Mouse (Mus musculus) frontal cortex, postnatal 14 days (tissue): ENCODE measurements around the gene Aanat.
"Not testable (repeated sequence)": the region's sequence is repeated elsewhere in the genome, so short reads cannot be mapped to it uniquely, and the experiment has no call there.

Source experiments
- DNase-seq, 2 experiments: peaks; one replicate each; pipeline ENCODE4 v3.0.0; 2022; ENCODE audit warnings: low spot score in 2 of 2

The Aanat gene

DNA sequence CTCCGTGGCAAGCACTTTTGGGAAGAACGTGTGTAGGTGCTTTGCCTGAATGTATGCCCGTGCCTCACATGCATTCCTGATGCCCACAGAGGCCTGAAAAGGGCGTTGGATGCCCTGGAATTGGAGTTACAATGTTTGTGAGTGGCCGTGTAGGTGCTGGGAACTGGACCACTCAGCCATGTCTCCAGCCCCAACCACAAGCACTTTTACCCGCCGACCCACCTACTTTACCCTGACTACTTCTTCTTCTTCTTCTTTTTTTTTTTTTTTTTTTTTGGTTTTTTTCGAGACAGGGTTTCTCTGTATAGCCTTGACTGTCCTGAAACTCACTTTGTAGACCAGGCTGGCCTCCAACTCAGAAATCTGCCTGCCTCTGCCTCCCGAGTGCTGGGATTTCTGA is 24.9 kb downstream of the Aanat start:
- DNase-seq = not testable (repeated sequence)

DNA sequence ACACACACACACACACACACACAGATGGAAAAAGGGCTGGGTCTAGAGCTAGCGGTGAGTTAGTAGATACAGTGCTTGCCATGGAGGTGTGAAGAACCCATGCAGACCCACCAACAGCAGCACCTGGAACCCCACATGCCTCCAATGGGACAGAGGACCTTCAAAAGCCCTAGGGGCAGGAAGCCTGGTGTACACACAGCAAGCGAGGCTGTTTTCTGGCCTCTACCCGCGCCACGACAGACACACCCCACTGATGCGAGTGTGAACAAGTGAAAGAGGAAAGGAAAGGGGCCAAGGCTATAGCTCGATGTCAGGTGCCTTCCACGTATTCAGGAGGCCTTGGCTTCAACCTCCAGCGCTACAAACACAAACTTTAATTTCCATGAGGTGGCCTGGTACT is 25.7 kb downstream of the Aanat start:
- DNase-seq = no peak

DNA sequence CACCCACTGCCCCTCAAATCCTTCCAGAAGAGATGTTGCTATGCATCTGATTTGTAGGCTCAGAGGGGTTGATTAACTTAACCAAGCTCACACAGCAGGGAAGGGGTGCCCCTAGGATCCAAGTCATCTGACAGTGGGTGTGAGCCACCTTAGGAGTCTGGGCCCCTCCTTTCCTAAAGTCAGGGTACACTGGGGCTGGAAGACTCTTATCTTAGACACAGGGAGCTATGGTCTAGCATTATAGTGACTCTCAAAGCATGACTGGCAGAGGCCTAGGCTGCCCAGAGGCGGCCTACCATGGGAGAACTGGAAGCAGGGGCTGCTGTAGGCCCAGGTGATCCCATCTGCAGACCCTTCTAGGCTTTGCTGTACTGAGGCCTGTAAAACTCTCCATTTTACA is 26.3 kb downstream of the Aanat start:
- no peak for DNase-seq

DNA sequence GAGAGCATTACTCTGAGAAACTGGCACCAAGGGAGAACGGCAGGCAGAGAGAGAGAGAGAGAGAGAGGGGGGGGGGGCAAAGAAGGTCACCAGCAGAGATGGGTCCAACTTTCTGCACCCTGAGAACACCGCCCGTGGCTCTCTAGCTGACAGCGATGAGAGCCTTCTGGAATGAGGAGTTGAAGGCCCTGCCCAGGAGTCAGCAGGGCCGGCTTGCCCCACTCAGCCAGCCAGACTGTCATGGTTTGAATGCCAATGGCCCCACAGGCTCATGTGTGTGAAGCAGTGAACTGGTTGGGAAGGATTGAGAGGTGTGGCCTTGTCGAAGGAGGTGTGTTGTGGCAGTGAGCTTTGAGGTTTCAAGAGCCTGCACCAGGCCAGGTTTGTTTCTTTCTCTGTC is 27.0 kb downstream of the Aanat start:
- DNase-seq = no peak

DNA sequence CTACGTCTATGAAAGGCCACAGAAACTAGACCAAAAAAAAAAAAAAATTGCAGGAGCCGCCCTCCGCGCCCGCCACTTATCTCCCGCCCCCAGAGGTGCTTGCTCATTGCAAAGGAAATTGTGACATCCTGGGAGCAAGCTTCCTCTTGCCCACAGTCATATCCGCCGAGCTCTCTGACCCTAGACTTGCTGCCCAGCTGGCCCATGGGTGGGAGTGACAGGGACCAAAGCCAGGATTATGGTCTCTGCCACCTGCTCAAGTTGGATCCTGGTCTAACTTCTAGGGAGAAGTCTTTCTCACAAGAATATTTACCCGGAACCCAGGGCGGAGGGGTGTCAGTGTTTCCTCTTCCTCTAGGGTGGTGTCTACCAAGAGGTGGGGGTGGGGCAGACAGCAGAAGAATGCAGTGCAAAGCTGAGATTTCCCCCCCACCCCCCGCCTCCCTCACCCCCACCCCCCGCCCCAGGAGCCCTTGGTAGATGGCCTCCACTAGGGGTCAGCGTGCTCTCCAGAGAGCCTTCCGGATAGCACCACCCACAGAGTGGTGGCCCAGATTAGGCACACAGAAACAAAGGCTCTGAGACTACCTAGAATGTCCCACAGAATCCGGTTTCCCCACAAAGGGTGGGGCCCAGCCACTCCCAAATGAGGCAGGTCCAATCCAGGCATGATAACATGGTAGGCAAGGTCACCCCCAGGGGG is 29.7 kb downstream of the Aanat start:
- no peak for DNase-seq

DNA sequence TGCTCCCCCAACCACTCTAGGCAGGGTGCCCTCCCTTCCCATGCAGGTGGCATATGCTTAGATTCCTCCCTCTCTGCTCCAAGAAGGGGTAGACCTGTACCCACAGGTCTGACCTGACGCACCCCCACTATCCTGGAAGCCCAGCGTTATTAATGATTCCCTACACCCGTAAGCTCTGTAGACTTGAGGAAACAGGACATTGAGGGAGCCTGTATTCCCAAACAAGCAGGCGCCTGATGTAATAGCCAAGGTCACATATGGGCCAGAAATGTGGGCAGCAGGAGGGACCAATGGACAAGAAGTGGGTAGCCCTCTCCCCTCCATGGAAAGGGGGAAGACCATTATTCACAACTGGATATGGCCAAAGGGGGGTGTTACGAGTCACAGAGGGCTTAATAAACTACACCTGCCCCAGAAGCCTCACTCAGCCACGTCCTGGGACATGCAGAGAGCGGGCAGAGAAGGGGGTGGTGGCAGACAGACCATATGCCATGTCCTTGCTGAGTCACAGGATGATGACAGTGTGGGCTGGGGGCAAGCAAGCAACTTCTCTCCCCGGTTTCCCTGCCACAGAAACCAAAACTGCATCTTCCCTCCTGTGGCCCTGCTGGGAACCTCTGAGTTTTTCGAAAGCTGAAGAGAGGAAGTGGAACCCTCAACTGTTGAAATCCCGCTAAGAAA is 30.3 kb downstream of the Aanat start:
- no peak for DNase-seq

DNA sequence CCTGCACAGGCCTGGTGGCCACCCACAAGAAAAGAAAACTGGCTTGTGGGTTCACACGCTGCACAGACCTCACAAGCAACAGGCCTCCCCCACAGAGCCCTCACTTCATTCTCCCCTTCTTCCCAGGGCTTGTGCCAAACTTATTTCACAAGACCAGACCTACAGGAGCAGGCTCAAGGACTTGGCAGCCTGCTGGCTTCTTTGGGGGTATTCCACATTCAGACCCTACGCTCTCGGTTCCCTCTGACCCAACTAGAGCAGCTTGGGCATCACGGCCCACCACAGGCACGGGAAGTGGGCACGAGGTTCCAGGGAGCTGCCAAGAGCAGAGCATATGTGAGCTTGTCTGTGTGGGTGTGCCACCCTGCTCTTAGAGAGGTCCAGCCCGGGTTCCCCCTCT is 31.4 kb downstream of the Aanat start:
- no peak for DNase-seq

DNA sequence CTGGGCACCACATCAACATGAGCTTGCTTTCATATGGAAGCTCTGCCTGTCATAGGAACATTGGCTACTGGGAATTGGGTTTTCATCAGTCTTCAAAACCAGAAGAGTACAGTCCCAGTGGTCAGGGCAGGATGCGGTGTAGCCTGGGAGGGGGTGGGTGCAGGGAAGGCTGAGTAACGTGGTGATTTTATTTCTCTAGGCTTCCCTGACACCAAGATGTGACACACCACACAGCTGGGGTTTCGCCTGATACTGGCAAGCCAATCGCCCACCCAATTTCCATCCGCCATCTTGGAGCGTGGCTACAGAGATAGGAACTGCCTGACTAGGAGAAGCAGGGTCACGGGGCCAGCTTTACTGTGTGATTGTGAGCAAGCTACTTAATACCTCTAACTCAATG is 32.4 kb downstream of the Aanat start:
- no peak for DNase-seq

DNA sequence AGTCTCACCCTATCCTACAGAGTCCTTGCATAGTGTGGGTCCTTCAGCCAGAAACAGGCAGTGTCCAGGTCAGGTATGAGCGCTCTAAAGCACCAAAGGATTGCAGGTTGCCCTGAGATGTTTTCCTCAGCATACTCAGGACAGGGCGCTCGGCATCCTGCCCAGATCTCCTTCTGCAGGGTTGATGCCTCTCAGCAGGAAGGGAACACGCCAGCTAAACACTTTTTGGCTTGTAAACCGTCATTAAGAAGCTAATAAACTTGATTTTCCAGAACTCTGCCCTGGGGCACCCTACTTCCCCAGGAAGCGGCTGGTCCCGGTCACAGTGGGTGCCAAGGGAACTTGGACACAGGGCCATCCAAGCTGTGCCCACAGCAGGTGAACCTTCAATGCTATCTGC is 32.9 kb downstream of the Aanat start:
- DNase-seq = no peak

DNA sequence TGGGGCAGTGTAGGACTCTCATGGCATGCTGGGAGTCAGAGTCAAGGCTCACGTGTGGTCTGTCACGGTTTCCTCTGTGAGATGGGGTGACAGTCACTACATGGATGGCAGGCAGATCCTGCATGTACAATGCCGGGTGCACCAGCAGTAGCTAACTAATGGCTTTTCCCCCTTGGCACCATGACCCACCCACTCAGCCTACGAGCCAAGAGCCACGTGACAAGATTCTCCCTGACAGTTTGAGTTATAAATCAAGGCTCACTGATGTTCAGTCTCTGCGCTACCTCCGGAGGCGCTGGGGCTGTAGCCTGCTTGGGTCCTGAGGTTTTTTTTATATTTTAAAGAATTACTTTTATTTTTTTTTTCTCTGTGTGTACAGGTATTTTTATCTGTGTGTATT is 33.3 kb downstream of the Aanat start:
- DNase-seq = no peak

DNA sequence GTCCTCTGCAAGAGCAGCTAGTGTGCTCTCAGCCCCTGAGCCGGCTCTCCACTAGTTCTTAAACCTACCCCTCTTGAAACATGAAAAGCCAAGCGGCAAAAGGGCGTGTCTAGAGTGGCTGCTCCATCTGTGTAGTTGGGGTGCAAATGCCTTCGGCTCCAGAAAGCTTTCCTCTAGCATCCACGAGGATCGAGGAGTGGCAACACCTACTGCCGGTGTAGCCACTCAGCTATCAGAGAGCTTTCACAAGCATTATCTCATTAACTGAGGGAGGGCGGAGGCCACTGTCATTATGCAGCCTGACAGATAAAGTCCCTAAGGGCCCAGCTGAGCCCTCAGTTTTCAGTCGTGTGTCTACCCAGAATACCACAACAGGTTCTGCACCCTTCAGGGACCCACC is 33.8 kb downstream of the Aanat start:
- DNase-seq = no peak

DNA sequence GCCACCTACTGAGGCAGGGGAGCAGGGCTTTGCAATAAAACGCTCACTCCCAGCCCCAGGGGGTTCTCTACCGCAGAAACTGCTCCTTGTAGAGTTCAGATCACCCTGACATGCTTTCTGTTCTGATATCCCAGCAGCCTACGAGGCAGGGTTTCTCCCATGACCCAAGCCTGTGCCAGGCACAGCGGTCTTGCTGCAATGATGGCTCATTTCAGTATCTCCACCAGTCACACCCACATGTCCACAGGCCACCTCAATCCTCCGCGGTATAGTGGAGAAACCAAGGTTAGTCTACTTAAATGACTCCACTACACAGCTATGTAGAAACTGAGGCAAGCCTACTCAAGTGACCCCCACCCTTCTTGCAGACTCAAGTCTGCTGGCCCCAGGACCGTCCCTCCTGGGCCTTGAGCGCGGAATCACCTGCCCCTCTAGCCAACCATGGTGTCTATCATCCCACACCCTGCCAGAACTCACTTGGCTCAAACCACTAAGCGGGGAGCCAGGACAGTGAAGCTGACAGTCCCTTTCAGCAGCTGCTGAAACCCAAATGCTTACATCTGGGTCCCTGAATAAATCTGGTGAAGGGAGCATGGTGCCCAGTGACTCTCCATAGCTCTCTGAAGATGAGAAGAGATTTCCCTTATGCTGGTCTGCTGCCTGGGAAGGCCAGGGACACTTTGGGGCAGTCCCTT is 34.5 kb downstream of the Aanat start:
- no peak for DNase-seq

DNA sequence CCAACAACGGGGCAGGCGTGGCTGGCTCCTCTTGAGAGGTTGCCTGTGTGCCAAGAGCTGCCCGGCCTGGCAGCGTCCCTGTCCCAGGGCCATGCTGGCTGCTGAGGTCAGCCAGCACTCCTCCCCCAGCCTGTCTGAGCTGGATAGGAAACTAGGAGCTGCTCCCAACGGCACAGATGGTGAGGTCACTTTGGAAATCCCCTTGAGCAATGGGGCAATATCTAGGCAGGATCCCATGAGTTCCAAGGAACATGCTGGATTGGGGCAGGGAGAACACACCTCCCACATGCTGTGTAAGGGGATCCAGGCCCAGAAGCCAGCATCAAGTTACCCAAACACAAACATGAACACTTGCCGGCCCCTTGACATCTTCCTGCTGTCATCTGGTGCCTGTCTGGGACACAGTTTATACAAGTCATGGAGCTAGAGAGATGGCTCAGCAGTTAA is 35.0 kb downstream of the Aanat start:
- no peak for DNase-seq

DNA sequence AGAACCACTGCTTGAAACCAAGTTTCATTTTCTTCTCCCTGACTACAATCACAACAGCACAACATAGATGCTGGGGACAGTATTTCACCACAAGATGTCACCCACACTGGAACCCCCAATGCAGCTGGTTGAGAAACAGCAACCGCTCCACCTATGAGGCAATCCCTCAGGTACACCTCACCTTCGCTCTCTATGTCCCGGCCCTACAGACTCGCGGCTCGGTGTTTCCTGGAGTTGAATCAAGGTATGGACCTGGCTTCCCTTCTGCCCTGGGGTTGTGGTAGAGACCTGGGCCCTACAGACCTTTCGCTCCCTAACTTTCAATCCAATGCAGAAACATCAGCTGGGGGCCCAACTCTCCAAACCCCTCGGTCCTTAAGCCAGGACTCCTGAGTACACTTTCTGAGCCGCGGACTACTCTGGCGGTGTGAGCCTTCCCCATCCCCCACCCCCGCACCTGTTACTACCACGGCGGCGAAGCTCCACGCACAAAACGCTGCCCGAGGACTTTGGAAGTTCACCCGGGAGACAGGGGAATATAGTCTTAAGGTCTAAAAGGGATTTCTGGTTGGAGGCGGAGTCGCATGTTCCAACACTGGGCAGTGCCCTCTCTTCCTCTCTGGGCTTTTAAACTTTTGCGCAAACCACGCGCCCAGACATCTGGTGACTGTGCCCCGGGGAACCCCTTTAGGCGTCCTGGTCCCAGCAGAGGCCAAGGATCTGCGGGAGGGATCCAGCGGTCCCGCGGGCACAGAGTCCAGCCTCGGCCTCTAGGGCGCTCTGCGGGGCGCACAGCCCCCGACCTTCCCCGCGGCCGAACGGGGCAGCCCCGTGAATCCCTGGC is 37.3 kb downstream of the Aanat start:
- no peak for DNase-seq

DNA sequence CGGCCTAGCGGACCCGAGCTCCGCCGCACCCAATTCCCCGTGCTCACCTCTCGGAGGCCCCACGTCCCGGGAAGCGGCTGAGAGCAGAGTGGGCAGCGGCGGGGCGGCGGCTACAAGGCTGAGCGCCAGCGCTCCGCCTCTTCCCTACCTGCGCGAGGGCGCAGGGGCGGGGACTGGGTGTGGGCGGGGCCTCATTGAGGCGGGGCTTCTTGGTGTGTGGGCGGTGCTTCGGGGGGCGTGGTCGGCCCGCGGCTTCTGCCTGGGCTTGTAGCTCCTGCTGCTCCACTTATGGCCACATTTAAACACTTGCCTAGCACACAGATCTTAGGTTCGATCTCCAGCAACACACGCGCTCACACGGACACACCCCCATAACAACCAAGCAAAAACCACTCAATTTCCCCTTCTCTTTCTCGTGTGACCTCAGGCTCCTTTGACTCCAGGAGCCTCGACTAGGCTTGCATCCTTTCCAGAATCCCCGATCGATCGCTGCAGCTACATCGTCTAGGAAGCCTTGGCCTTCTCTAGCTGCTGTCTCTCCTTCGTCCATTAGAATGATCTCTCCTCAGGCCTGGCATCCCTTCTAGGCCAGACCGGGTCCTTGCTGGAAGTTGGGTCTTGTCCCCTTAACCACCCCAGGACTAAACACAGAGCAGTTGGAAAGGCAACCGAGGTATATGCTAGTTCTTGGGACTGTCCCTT is 38.0 kb downstream of the Aanat start:
- DNase-seq = no peak

DNA sequence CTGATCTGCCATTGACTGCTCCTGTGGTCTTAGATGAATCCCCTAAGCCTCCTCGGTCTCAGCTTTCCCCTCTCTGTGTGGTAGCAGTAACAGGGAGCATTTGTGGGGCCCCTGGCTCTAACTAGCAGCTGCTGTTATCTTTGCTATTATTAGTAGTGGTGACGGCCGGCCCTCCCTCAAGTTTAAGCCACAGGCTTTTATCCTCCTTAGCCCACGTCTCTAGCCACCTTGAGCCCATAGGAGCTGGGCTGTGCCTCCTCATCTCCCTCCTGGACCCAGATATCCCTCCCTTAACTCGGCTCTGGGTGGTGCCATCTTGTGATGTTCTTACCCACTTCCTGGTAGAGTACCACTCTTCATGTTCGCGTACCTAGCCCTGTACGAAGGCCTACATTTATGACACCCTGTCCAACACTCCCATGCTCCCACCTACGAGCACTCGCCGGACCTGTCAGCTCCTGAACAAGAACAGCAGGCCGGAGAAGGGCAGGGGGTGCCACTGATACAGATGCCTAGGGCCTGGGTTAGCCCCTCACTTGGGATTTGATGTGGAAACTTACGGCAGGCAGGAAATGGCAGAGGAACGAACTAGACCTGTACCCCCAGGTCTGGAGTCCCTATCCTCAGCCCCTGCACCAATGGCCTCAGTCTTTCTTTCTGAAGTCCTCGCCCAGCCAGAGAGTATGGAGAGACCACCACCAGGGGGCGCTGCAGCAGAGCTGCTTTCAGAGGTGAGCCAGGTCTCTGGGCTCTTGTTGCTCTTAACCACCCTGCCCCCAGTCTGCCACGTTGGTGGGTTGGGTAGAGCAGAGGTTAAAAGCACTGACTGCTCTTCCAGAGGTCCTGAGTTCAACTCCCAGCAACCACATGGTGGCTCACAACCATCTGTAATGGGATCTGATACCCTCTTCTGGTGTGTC is 39.1 kb downstream of the Aanat start:
- DNase-seq = no peak

DNA sequence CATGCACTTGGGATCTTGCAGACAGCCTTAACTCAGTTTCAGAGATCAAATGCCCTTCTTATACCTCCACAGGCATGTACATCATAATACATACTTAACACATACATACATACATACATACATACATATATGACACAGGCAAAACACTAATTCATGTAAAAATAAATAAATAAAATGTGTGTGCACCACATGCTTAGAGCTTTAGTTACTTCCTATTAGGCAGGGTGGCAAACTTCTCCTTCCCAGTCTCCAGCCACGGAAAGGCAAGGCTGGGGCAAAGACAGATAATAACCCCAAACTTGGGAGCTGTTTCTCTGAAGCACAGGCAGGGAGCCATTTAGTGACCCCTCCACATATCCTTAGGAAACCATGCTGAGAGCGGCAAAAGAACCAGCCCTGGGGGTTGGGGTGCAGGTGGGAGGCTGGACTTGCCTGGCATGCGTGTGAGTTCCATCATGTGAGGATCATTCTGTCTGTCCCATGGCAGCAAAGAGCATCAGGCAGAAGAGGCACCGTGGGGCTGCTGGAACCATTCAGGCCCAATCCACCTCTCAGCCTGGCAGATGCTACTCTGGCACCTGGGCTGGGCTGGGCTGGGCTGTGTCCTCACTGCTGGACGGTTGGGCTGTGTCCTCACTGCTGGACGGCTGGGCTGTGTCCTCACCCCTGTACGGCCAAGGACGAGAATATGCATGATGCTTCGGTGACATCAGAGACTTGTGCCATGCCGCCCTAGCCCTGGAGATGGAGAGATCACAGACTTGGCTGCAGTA is 40.3 kb downstream of the Aanat start, which contains the start of gene Rhbdf2:
Gene Rhbdf2 (minus strand): TSS at position 721 of the 773 bp plus-strand sequence.
- DNase-seq = no peak

DNA sequence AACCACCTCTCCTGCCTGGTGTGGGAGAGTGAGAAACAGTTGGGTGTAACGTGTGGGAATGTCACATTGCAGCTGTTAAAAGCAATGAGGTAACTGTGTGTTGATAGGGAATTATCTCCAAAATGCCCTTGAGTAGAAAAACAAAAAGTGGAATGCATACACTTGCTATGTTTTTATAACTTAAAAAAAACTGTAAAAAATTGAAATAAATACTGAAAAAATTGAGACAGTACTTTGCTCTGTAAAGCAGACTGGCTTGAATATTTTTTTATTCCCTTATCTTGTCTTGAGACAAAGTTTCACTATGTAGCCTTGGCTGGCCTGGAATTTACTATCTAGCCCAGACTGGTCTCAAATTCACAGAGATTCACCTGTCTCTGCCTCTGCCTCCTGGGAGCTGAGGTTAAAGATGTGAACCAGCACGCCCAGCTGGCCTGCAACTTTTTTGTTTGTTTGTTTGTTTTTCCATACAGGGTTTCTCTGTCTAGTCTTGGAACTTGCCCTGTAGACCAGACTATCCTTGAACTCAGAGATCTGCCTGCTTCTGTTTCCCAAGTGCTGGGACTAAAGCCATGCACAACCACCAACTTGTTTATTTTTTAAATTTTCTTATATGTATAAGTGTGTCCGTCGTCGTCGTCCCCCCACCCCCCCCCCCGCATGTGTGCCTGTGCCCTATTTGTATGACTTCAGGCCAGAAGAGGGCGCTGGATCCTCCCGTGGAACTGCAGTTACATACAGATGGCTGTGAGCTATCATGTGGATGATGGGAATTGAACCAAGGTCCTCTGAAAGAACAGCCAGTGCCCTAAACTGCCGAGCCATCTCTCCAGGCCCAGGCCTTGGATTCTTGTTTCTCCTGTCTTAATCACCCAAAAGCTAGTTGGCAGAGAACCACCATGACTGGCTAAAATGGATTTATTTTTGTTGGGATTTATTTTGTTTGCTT is 41.1 kb downstream of the Aanat start:
- no peak for DNase-seq
